Mouse (Mus musculus): Measurements from ENCODE around the gene Kcnh7.

- TF ChIP-seq CTCF (IDR thresholded peaks at IDR 0.05; ENCODE audit: low read depth, low read length) = no peak
- TF ChIP-seq EP300 (IDR thresholded peaks at IDR 0.05; ENCODE audit: insufficient read depth, low read depth, low read length) = no peak
- no peak for TF ChIP-seq POLR2A (IDR thresholded peaks at IDR 0.05; ENCODE audit: insufficient read depth, low read length)
Observed at GRCm38 (mm10) chr2:63153701-63154100, 30.4 kb downstream of the Kcnh7 start.
